Mouse (Mus musculus) cerebellum, adult 11-12 months (tissue): ENCODE measurements at regions not wholly inside any gene's neighbourhood (a gene's known extent, or its start where the extent isn't known, plus 50 kb on each side); places are given as distances from the start of the nearest gene placed in this dataset.

Experiments used
- DNase-seq: peaks from one replicate; pipeline ENCODE4 v3.0.0; 2022

- no peak for DNase-seq
These were observed 73.3 kb upstream of the Zmiz1 start for GRCm38 (mm10) chr14:25385644-25386043.

DNA sequence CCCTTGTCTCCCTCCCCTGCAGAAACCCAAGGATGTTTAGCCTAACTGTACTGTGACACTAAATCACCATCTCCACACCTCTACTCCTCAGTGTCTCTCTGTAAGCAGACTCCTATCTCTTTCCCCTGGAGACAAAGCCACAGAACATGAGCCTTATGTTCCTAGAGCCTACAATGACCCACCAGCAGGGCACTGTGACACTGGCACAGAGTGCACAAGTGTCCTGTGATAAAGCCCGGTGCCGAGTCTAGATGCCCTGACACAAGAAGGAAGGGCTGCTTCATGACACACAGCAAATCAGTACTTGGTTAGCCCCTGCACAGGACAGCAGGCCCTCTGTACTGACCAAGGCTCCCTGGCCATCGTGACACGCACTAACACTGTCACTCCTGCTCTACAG lies 71.2 kb upstream of the Zmiz1 start:
- DNase-seq: no peak

DNA sequence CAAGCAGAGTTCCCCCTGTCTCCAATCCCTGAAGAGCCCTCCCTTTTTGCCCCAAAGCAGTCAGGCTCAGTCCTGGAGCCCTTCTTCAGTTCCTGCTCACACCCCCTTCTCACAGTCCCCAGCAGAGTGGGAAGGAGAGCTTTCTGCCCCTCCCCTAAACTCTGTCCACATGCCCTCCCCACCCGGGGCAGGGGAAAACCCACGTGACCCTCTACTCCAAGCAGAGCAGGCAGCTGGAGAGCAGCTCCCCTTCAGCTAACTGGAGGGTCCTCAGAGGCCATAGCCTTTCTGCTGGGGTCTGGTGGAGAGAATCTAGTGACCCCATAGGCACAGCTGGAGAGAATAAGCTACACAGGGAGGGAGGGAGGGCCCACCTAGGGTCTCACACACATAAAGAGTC lies 69.7 kb upstream of the Zmiz1 start:
- DNase-seq: no peak

- no peak for DNase-seq
These were observed 66.6 kb upstream of the Zmiz1 start for GRCm38 (mm10) chr14:25392412-25392811.

DNA sequence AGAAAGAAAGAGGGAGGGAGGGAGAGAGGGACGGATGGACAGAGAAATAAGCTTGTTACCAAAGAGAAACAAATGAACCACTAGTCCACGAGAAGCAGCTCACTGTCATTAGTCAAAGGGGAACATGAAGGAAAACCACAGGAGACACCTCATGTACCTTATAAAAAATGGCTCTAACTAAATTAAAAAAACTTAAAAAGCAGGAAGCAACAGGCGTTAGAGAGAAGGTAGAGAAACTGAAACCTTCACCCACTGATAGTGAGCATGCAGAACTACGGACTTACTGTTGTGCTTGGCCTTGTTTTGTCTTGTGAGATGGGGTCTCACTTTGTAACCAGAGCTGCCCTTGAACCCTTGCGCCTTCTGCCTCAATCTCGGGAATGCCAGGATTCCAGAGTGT lies 66.0 kb upstream of the Zmiz1 start:
- DNase-seq: no peak

DNA sequence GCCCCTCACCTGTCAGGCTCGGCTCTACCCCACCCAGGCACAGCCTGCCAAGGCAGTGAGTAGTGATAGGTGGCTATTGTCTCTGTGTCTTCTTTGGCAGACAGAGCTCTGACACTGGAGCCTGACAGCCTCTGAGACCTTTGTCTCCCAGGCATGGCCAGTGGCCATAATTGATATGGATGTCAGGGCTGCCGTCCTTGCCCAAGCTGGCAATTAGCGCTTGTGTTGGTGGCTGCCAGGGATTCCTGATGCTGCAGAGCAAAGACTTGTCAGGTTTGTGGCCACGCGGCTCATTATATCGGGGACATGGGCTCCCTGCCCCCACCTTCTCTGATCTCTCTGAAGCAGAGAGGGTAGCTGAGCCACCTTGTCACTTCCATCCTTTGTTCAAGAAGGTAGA lies 64.1 kb upstream of the Zmiz1 start:
- no peak for DNase-seq

DNA sequence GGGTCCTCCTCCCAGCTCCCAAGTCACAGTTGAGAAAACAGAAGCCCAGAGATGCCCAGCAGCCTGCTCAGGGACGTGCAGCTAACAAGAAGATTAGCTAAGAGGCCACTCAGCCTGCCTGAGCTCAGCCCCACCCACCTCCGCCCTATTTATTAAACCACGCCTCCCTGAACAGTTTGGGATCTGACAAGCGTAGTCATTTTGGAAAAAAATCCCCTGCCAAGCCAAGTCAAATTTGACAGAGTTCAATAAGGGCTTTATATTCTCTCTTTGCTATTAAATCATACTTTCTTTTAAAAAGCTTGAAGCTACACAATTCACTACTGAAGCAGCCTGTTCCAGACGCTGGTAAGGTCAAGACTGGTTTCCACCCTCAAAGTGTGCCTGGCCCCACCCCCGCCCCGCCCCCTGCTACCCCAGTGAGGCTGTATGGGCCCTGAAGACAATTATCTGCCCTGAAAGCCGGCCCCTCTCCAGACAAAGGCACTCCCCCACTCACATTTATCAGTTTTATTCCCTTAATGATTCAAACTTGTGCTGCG lies 61.9 kb upstream of the Zmiz1 start:
- no peak for DNase-seq

DNA sequence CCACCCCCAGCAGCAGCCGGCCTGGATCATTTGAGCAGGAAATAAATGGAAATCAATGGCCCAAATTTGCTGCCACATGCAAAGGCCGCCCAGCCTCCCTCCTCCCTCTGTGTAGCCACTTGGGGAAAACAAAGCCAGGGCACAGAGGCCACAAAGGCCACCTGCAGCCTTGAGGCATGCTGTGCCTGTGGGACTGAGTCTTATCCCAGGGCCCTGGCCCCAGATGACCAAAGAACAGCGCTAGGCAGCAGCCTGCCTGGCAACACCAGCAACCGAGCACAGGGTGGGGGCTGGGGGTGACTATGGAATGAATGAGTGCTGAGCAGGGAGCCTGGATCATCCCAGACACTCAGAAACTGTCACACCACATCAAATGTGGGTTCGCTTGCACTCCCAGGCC lies 61.2 kb upstream of the Zmiz1 start:
- no peak for DNase-seq

GRCm38 (mm10) chr14:25398745-25399144 lies 60.2 kb upstream of the Zmiz1 start:
- no peak for DNase-seq

DNA sequence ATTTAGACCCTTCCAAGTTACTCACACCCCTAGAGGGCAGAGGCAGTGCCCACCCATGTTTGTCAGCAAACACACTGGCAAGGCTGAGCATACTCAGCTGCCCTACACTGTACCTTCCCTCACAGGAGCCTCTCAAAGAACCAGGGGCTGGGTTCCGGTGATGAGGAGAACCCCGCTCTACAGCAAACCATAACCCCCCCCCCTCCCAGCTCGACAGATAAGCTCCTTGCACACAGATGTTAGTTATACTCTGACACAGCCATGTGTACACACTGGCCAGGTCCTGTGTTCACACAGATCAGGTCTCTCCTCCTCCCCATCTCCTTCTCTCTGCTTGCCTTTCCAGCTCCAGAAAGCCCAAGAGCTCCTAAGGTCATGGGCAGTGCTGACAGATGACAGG lies 59.7 kb upstream of the Zmiz1 start:
- DNase-seq: no peak

DNA sequence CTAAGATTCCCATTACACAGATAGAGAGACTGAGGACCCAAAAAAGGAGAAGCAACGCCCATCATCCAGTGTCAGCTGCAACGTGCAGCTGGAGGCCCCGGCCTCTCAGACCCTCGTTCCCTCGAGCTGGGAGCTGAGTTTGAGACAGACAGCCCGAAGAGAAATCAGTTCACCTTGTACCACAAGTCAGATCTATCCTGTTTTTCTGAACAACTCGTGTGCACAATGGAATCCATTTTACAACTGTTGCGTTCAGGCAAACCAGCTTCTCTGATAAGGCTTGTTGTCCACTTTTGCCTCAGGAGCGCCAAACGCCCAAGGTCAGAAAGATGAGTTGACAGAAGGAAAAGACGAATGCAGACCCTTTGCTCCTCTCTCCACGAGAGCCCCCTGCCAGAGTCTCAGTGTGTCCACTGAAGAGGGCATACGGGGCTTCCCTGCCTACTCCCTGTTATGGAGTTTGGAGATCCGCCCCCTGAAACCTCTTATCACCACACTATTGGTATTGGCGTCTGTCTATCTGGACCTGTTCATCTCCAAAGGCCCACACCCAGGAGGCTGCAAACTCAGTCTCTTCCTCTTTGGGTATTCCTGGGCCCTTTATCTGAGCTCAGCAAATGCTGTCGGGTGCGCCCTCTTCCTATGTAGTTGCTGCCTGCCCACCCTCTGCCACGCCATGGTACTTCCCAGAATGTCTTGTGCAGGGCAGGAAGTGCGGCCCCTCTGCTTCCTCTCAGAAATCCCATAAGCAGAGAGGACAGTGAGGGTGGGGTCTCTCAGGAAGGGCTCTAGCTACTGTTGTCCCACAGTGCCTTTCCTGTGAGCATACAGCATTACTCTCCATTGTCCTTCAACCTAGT lies 57.7 kb upstream of the Zmiz1 start:
- no peak for DNase-seq

- DNase-seq: no peak
These were observed 56.6 kb upstream of the Zmiz1 start for GRCm38 (mm10) chr14:25402409-25402808.

GRCm38 (mm10) chr14:25405191-25405590 lies 53.8 kb upstream of the Zmiz1 start:
- no peak for DNase-seq

- no peak for DNase-seq
These were observed 52.9 kb upstream of the Zmiz1 start for GRCm38 (mm10) chr14:25406059-25406458.

GRCm38 (mm10) chr14:25406613-25407012 lies 52.4 kb upstream of the Zmiz1 start:
- no peak for DNase-seq

- DNase-seq: no peak
These were observed 51.9 kb upstream of the Zmiz1 start for GRCm38 (mm10) chr14:25407111-25407510.
